Mouse (Mus musculus): ENCODE measurements around the gene Fabp2.
"Not testable (repeated sequence)": the region's sequence is repeated elsewhere in the genome, so short reads cannot be mapped to it uniquely, and the experiment has no call there.

Fabp2 gene

DNA sequence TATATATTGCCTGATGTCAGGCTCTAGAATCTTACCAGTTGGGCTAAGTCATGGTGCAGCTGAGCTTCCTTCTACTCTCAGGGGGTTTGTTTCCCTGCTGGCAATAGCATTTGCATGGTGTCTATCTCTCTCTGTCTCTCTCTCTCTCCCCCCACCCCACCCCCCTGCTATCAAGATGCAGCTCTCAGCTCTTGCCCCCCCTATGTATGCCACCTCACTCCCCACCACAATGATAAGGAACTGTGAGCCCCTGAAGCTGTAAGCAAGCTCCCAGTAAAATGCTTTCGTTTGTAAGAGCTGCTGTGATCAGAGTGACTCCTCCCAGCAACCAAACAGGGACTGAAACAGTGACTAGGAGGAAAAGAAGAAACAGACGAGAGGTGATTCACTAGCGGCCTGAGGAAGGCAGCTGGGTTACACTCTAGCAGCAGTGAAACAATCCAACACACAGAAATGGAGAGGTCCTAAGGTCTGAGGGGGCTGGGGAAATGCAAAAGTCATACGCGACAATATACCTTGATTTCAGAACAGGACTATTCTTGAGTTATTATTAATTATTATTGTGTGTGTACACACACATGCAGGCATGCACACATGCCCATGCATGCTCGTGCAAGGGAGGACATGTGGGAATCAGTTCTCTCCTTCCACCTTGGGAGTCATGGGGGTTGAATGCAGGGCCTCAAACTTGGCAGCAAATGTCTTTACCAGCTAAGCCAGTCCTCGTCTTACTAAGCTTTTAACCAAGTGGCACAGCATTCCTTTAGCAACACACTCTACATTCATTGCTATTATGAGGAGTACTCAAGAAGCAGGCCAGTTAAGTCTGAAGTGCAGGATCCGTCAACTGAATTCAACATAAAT lies 25.9 kb downstream of the Fabp2 start:
- no peak for DNase-seq

DNA sequence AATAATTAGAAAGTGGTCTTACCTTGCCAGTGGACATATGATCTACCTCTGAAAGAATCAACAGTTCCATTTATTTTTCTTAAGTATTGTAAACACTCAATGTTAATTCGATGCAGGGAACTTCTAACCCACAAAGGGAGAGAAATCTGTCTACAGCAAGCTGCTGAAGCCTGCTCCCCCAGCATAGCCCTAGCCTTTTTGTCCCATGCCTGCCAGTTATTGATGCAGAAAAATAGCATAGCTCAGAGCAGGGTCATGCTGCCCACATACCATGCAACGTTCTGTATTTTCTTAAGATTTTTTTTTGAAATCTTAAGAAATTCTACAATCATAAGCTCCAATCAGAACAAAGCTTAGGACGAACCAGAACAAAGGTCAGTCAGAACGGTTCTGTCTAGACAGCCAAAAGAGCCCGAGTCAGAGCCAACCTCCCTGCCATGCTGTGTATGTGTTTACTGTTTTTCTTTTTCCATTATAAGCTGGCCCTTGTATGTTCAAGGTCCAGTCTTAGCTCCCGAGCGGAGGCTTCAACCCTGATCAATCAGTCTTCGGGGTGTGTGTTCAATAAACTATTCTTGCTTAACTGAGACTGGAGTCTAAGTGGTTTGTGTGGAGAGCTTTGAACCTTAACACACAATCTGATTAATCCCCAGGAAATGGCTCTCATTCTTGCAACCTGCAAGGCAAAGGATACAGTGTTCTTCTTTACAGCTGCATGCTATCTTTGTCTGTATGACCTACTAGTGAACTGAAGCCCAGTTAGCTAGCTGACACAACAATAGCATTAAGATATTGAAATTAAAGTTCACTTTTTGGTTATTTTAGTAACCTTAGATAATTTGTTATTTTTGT lies 27.0 kb downstream of the Fabp2 start:
- DNase-seq = peak; percentile 30

DNA sequence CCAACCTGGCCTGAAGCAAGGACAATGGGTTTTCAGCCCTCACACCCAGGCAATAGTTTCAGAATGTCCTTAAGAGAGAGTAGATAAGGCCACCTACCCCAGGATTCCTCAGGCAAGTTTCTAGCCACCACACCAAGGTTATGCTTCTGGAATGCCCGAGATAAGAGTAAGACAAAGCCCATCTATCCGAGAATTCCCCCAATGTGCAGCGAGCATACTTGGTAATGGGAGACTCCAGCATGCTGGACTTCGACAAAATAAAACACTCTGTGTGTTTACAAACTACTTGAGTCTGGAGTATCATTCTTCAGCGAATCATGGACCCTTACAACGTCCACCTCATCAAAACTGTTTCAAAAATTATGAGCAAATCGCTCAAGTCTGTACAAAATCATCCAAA lies 28.3 kb downstream of the Fabp2 start:
- DNase-seq = no peak

DNA sequence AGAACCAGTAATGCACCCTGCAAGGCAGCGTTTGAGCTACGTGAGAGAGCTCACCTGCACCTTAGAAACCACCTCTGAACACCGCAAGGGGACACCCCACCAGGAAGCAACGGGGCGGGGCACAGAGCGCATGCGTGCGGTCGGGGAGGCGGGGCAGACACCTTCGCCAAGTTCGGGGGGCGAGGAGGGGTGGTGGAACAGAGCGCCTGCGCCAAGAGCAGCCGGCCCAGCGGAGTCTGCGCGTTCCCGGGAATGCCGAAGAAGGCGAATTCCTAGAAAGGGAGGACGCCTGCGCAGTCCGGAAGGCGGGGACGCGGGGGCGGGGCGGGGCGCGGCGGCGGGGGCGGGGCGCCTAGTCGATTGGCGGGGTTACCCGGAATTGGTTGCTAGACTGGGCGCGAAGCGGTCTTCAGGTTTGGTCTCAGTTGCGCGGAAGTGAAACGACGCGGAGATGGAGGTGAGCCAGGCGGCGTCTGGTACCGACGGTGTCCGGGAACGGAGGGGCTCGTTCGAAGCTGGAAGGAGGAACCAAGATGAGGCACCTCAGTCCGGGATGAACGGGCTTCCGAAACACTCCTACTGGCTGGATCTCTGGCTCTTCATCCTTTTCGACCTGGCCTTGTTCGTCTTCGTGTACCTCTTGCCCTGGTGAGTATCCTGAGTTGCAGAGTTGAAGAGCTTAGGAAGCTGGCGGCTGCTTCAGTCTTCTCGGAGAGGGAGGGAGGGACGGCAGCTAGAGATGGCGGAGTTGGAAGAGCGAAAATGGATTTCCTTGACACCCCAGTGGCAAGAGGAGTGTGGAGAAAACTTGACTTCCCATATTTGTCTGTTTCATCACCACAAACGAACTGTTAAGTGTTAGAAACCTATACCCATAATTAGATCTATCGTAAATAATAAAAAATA lies 29.4 kb downstream of the Fabp2 start, which contains the start of gene 1810037I17Rik:
TSS of gene 1810037I17Rik (plus strand) at position 195 of the 906 bp plus-strand sequence.
- DNase-seq = peak; percentile 98

DNA sequence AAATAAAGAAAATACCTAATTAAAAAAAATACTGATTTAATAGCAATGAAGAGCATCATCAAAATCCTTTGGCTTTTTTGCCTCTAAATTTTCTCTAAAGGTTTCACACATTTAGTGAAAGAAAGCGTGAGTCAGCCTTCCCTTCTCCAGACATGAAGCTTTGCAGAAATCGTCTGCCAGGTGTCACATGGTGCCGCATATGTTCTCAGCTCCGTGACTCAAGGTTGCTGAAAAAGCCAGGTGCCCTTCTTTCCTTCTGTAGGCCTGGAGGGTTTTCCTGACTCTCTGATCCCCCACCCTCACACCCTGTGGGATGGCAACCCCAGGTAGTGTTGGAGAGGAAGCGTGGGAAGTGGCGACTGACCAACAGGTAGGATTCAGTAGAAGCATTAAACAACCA lies 34.9 kb downstream of the Fabp2 start:
- no peak for DNase-seq

DNA sequence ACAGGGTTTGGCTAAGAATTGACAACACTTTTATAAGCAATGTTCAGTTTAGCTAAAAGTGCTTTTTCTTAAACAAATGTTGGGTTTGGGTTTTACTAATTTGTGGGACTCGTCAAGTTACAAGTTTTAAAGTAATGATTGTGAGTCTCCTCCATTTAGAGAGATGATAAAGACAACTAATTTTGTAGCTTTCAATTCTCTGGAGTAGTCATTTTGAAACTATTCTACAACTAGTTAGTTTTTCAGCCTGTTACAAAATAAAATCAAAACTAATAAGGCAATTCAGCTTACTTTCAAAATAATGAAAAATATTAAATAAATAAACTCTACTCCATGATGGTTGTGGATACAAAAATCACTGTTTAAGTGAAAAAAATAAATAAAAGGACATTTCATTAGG lies 37.6 kb downstream of the Fabp2 start:
- DNase-seq = no peak

DNA sequence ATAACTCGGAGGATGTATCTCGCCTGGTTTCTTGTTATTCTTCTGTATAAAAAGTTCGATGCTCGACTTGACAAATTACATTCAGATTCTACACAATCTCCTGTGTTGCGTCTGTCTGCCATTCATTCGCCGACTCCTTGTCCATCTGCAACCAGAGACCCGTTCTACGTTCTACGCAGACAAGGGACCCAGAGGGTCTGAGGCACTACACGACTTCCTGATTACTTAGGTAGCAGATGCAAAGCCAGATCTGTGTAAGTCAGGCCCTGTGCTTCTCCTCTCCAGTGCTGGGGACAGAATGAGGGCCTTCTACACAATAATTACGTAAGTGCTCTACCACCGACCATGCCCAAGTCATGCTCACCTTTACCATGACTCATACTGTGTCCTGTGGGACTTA lies 42.3 kb downstream of the Fabp2 start:
- not testable (repeated sequence) for DNase-seq

DNA sequence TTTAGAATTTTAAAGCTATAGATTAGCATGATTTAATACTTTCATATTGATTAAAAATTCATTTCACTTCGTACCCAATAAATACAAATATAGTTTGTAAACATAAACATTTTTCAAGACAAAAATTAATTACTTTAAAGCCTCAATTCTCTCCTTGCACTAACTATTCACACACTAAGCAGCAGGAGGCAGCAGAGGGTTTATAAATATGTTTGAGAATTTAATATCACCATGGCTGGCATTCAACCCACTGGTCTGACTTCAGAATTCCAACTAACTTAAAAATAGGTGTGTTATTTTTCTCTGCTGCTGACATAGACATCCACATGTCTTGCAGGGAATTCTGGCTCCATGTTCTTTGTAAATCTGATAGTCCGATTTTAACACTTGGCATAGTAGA lies 44.3 kb downstream of the Fabp2 start:
- DNase-seq = peak; percentile 59

DNA sequence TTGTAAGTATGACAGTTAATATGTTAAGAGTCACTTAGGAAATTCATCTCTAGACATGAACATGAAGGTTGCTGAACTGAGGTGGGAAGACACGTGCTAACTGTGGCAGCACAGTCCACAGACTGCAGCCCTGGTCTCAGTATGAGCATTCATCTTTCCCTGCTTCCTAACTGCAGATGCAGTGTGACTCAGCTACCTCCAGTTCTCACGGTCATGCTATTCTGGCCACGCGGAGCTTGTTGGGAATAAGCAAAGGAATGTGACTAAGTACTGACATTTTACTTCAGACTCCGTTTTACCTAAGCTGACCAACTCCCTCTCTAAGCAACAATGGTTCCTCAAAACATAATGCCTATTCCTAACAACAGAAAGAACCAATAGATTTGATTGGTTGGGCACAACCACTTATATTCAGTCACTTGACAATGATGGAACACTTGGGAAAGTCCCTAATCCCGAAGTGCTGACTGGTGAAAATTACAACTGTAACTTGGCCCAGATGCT lies 48.6 kb downstream of the Fabp2 start:
- DNase-seq = no peak

All from kidney, postnatal 14 days (tissue).